Mouse (Mus musculus) intestine, postnatal 0 days (tissue): ENCODE measurements at regions not wholly inside any gene's neighbourhood (a gene's known extent, or its start where the extent isn't known, plus 50 kb on each side); places are given as distances from the start of the nearest gene placed in this dataset.

Source experiments
- ATAC-seq: fragments of 200-750 bp; cut with Nextera tagmentation; 2 replicates; pipeline ENCODE4 v1.8.0; 2017; ENCODE audit warnings: mild to moderate bottlenecking, moderate TSS enrichment, moderate library complexity
- H3K27ac ChIP-seq: fragments of 300-500 bp; sonication (generic); 2 replicates; pipeline ENCODE4 v1.5.1; 2014; ENCODE audit warnings: mild to moderate bottlenecking, low read depth, low read length, moderate library complexity
- H3K27me3 ChIP-seq: fragments of 300-500 bp; sonication (generic); replicated peaks from 2 replicates; pipeline ENCODE4 v1.6.1; 2014; ENCODE audit warnings: low read length, mixed read lengths; ENCODE audit not compliant: control insufficient read depth, insufficient read depth
- H3K36me3 ChIP-seq: fragments of 300-500 bp; sonication (generic); 2 replicates; pipeline ENCODE4 v1.6.1; 2014; ENCODE audit warnings: mild to moderate bottlenecking, moderate library complexity; ENCODE audit not compliant: control insufficient read depth, insufficient read depth
- H3K4me1 ChIP-seq: fragments of 300-500 bp; sonication (generic); replicated peaks from 2 replicates; pipeline ENCODE4 v1.6.1; 2014; ENCODE audit warnings: antibody characterized with exemption, low read length, mixed read lengths; ENCODE audit not compliant: control insufficient read depth, insufficient read depth
- H3K4me2 ChIP-seq: fragments of 300-500 bp; sonication (generic); replicated peaks from 2 replicates; pipeline ENCODE4 v1.6.1; 2014; ENCODE audit warnings: low read depth, mild to moderate bottlenecking, moderate library complexity
- H3K4me3 ChIP-seq: fragments of 300-500 bp; sonication (generic); 2 replicates; pipeline ENCODE4 v1.5.1; 2014; ENCODE audit warnings: low read depth, low read length
- H3K9ac ChIP-seq: fragments of 300-500 bp; sonication (generic); 2 replicates; pipeline ENCODE4 v1.6.1; 2014; ENCODE audit warnings: mild to moderate bottlenecking, low read depth, low read length
- H3K9me3 ChIP-seq: fragments of 300-500 bp; sonication (generic); 2 replicates; pipeline ENCODE4 v1.6.1; 2016; ENCODE audit warnings: mixed run types; ENCODE audit not compliant: control insufficient read depth
- CTCF ChIP-seq: sonication (generic); IDR thresholded peaks from 2 replicates; pipeline ENCODE4 v1.5.1; 2016; ENCODE audit warnings: low read depth, mild to moderate bottlenecking, control low read depth, antibody characterized with exemption, moderate library complexity
- WGBS: fragments of 180-500 bp; shearing (Covaris S2); extraction: QIAGEN DNeasy Blood & Tissue Kit; methylation state at CpG from one replicate; pipeline ENCODE4 v1.1.7; 2014; 5-methylcytosine and 5-hydroxymethylcytosine counted together

DNA sequence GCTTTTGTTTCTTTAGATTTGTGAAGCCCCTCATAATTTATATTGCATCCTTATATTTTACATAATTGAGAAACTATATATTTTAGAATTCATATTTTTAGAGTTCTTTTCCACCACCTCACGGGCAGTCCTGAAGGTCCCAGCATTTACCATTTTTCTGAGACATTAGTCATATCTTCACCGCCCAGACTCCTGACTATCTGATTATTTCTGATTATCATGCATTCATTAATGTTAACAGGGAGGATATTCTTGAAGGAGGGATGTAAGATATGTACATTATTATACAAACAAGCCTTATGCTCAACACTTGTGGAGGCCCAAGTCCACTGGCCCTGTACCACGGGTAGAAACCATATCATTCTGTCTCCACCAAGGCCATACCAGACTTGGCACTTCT, 743.4 kb downstream of the Hace1 start:
- no peak for TF ChIP-seq CTCF

DNA sequence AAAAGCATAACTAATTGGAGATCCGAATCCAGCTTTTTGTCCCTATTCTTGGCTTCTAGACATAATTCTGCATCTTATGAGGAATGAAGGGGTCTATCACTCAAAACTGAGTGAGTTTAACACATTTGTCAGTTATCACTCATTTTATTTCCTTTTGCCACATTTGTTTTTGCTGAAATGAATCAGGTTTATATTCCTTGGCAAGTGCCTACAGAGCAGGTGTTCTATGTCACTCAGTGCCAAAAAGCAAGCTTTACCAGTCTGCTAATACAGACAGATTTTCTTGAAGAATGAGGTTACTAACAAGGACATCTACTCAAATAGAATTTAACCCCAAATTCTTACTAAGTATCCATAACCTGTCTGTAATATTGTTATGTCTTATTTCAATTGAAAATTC, 751.4 kb downstream of the Hace1 start:
- Histone ChIP-seq H3K9ac (no peak overlapping the region), H3K27me3 (no peaks in the 10 kb centered on the region), H3K4me3 (no peak overlapping the region), H3K36me3 (no peaks in the 10 kb centered on the region), H3K4me2 (no peak overlapping the region), H3K9me3 (no peaks in the 10 kb centered on the region), H3K4me1 (no peaks in the 10 kb centered on the region), H3K27ac (no peak overlapping the region)
- WGBS: 86% methylated on average over 1 of the region's 1 CpGs
- no peak for TF ChIP-seq CTCF
- ATAC-seq: no peak

More for the DNA sequence above, 743.4 kb downstream of the Hace1 start:
- H3K4me2 ChIP-seq: no peak overlapping the region
- no peaks in the 10 kb centered on the region for H3K4me1 ChIP-seq
- WGBS: 85% methylated on average over 3 of the region's 3 CpGs
- H3K4me3 ChIP-seq: no peak overlapping the region
- ATAC-seq: no peak
- H3K27me3 ChIP-seq: no peaks in the 10 kb centered on the region
- no peak overlapping the region for H3K9ac ChIP-seq
- H3K36me3 ChIP-seq: no peaks in the 10 kb centered on the region
- no peak overlapping the region for H3K27ac ChIP-seq
- no peaks in the 10 kb centered on the region for H3K9me3 ChIP-seq

DNA sequence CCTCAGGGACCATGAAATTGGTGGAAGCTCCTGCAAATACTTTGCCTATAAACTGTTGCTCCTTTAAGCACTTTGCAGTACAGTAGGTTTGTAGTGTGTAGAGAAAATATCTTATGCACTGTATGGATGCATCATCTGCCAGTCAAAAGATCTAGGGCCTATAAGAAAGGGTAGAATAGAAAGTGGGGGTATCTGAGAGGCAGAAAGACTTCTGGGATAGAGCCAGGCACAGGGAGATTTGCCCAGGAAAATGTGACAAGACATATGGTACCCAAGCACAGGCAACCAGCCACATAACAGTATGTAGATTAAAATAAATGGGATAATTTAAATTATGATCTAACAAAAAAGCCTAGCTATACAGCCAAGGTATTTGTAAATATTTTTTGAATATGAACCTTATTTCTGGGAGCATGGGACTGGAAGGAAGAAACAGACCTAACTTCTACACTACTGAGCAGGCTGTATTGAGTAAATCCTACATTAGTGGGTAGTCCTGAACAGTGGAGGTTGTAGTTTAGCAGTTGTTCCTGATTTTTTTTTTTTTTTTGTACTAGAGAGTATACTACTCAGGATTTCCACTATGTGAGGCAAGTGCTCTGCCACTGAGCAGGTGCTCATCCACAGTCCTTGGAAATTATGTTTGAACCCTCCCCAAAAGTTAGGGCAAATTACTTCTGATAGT, 754.1 kb downstream of the Hace1 start:
- H3K36me3 ChIP-seq: no peaks in the 10 kb centered on the region
- H3K4me2 ChIP-seq: no peak overlapping the region
- no peaks in the 10 kb centered on the region for H3K9me3 ChIP-seq
- no peaks in the 10 kb centered on the region for H3K27me3 ChIP-seq
- no peak overlapping the region for H3K9ac ChIP-seq
- H3K4me3 ChIP-seq: no peak overlapping the region
- ATAC-seq: no peak
- no peak overlapping the region for H3K27ac ChIP-seq
- no peak for TF ChIP-seq CTCF
- no peaks in the 10 kb centered on the region for H3K4me1 ChIP-seq

DNA sequence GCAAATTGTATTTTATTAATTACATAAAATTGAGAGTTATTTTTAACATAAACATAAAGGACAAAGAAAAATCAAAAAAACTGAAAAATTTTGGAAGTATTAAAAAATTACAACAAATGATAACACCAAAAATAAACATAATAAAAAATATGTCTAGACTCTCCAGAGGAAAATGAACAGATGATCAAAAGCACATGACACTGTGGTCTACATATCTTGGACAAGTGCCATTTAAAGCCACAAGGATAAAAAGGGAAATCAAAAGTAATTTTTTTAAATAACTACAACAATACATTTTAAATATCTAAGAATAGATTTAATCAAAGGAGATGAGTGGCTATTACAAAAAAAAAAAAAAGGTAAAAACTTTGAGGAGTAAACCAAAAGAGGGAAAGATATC, 755.6 kb downstream of the Hace1 start:
- no peaks in the 10 kb centered on the region for H3K4me1 ChIP-seq
- no peak overlapping the region for H3K4me3 ChIP-seq
- H3K36me3 ChIP-seq: no peaks in the 10 kb centered on the region
- no peaks in the 10 kb centered on the region for H3K27me3 ChIP-seq
- no peak overlapping the region for H3K27ac ChIP-seq
- H3K4me2 ChIP-seq: no peak overlapping the region
- TF ChIP-seq CTCF: no peak
- no peaks in the 10 kb centered on the region for H3K9me3 ChIP-seq
- no peak overlapping the region for H3K9ac ChIP-seq
- ATAC-seq: no peak

DNA sequence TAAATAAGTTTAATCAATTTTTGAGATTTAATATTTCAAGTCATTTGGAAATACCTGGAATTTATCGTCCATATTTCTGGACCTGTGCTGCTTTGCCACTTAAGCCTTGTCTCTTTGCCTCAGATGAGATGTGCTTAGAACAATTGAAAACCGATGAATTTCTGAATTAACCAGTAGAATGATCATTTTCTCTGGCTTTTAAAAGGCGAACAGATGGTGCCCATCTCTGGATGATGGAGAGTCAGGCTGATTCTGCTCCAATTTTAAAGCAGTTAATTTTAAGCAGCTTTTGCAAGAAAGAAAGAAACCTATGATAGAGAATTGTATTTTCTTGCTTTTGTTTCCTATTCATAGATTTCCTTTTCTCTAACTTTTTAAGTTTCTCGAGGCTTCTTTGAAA, 767.7 kb downstream of the Hace1 start:
- no peak for TF ChIP-seq CTCF
- no peaks in the 10 kb centered on the region for H3K9me3 ChIP-seq

DNA sequence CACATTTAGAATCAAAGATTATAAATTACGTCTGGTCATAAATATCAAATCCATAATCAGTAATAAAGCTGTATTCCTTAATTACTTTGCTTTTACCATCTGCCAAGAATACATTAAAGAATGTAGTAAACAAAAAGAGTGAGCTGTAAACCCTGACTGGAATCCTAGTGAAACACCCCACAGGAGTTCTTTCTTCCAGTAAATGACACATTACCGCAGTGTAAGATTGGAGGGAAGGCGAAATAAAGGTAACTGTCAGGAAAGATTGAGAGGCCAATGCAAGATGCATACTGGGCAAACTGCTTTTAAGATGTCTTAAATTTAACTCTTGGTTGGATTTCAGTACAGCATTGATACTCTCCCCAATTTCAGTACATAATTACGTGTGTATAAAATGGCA, 772.0 kb downstream of the Hace1 start:
- Histone ChIP-seq H3K4me1 (no peaks in the 10 kb centered on the region), H3K4me2 (no peak overlapping the region), H3K9me3 (no peaks in the 10 kb centered on the region), H3K27ac (no peak overlapping the region), H3K27me3 (no peaks in the 10 kb centered on the region), H3K4me3 (no peak overlapping the region), H3K9ac (no peak overlapping the region), H3K36me3 (no peaks in the 10 kb centered on the region)
- WGBS: 74% methylated on average over 4 of the region's 4 CpGs
- no peak for ATAC-seq
- no peak for TF ChIP-seq CTCF

More for the DNA sequence above, 767.7 kb downstream of the Hace1 start:
- no peaks in the 10 kb centered on the region for H3K36me3 ChIP-seq
- ATAC-seq: no peak
- no peaks in the 10 kb centered on the region for H3K27me3 ChIP-seq
- 79% methylated on average over 4 of the region's 4 CpGs for WGBS
- no peak overlapping the region for H3K27ac ChIP-seq
- H3K4me1 ChIP-seq: no peaks in the 10 kb centered on the region
- no peak overlapping the region for H3K9ac ChIP-seq
- H3K4me3 ChIP-seq: no peak overlapping the region
- H3K4me2 ChIP-seq: no peak overlapping the region

DNA sequence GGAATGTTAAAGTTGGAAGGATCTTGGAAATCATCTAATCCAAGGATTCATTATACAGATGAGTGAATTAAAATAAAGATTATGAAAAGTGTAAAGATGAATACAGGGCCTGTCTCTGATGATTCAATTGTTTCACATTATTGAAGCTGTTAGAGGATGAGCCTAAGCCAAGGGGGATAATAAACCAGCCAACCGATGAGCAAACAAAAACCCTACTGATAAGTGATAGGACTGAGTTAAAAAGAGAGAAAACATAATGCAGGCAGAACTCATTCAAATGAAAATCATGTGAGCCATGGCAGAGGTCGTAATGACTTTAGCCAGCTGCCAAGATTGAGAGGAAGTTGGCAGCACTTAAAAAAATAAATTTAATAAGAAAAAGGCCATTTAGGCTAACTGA, 772.6 kb downstream of the Hace1 start:
- no peak overlapping the region for H3K4me3 ChIP-seq
- TF ChIP-seq CTCF: no peak
- no peaks in the 10 kb centered on the region for H3K27me3 ChIP-seq
- WGBS: 45% methylated on average over 2 of the region's 2 CpGs
- H3K4me1 ChIP-seq: no peaks in the 10 kb centered on the region
- no peak overlapping the region for H3K9ac ChIP-seq
- no peaks in the 10 kb centered on the region for H3K36me3 ChIP-seq
- no peak overlapping the region for H3K4me2 ChIP-seq
- H3K27ac ChIP-seq: no peak overlapping the region
- ATAC-seq: no peak
- H3K9me3 ChIP-seq: no peaks in the 10 kb centered on the region
